Mouse (Mus musculus) MEL (cell line): ENCODE data around the gene Fstl3. TPM values are rescaled to one million over a fixed set of nuclear protein-coding genes. Genes with fewer than 3 reads are reported as not detected.

ENCODE experiments used
- DNase-seq: peaks from one replicate; pipeline ENCODE4 v3.0.0; 2011; ENCODE audit warnings: low read depth, low spot score
- H3K27ac ChIP-seq: 2 replicates; pipeline ENCODE4 v1.5.1; 2012; ENCODE audit warnings: low read depth, mild to moderate bottlenecking, control low read depth, low read length, moderate library complexity; ENCODE audit not compliant: control insufficient read depth
- H3K27me3 ChIP-seq, 2 experiments: fragments of 150-350 bp in 1 of 2; sonication (generic) in 1 of 2; 2 replicates each; pipeline ENCODE4 v1.6.1; 2012; ENCODE audit warnings: low read length in 2 of 2, mild to moderate bottlenecking in 2 of 2, improper control_type of control experiment in 1 of 2, moderate library complexity in 1 of 2; ENCODE audit not compliant: insufficient read depth in 2 of 2, control insufficient read depth in 1 of 2
- H3K36me3 ChIP-seq, 2 experiments: 2 replicates each; pipeline ENCODE4 v1.6.1; 2012 to 2014; ENCODE audit warnings: low read length in 2 of 2, improper control_type of control experiment in 1 of 2, inconsistent platforms in 1 of 2, mild to moderate bottlenecking in 1 of 2; ENCODE audit not compliant: insufficient read depth in 2 of 2, control insufficient read depth in 1 of 2
- H3K4me1 ChIP-seq, 2 experiments: fragments of 150-350 bp in 1 of 2; sonication (generic) in 1 of 2; 2 replicates each; pipeline ENCODE4 v1.6.1; 2012; ENCODE audit warnings: low read length in 2 of 2, improper control_type of control experiment in 1 of 2, mild to moderate bottlenecking in 1 of 2; ENCODE audit not compliant: insufficient read depth in 2 of 2, control insufficient read depth in 1 of 2
- H3K4me3 ChIP-seq, 2 experiments: fragments of 150-350 bp in 1 of 2; sonication (generic) in 1 of 2; 2 replicates each; pipeline ENCODE4 v1.5.1; 2012; ENCODE audit warnings: low read depth in 2 of 2, low read length in 2 of 2, mild to moderate bottlenecking in 2 of 2, moderate library complexity in 2 of 2, control low read depth in 1 of 2, improper control_type of control experiment in 1 of 2; ENCODE audit not compliant: control insufficient read depth in 1 of 2, insufficient read depth in 1 of 2
- H3K79me2 ChIP-seq: 2 replicates; pipeline ENCODE4 v1.6.1; 2012; ENCODE audit warnings: mild to moderate bottlenecking, low read length, moderate library complexity; ENCODE audit not compliant: control insufficient read depth, poor library complexity, insufficient read depth
- H3K9ac ChIP-seq: 2 replicates; pipeline ENCODE4 v1.6.1; 2012; ENCODE audit warnings: low read depth, mild to moderate bottlenecking, control low read depth, low read length, moderate library complexity; ENCODE audit not compliant: control insufficient read depth, poor library complexity, severe bottlenecking
- H3K9me3 ChIP-seq: fragments of 150-350 bp; sonication (generic); replicated peaks from 2 replicates; pipeline ENCODE4 v1.6.1; 2012; ENCODE audit warnings: mild to moderate bottlenecking, low read length, improper control_type of control experiment, moderate library complexity; ENCODE audit not compliant: insufficient read depth
- E2F4 ChIP-seq: IDR thresholded peaks from 2 replicates; pipeline ENCODE4 v1.6.1; 2011; ENCODE audit warnings: low read depth, low read length, improper control_type of control experiment, borderline replicate concordance
- EP300 ChIP-seq, 2 experiments: IDR thresholded peaks; 2 replicates each; pipeline ENCODE4 v1.6.1; 2011; ENCODE audit warnings: improper control_type of control experiment in 2 of 2, low read length in 2 of 2, low read depth in 1 of 2, mild to moderate bottlenecking in 1 of 2
- HCFC1 ChIP-seq: IDR thresholded peaks from 2 replicates; pipeline ENCODE4 v1.6.1; 2012; ENCODE audit warnings: low read depth, mild to moderate bottlenecking, inconsistent platforms, low read length, improper control_type of control experiment, moderate library complexity
- MAX ChIP-seq: IDR thresholded peaks from 2 replicates; pipeline ENCODE4 v1.6.1; 2011; ENCODE audit warnings: low read length, improper control_type of control experiment
- MXI1 ChIP-seq: IDR thresholded peaks from 2 replicates; pipeline ENCODE4 v1.6.1; 2011; ENCODE audit warnings: mild to moderate bottlenecking, low read depth, low read length, improper control_type of control experiment
- MYB ChIP-seq: IDR thresholded peaks from 2 replicates; pipeline ENCODE4 v1.6.1; 2011; ENCODE audit warnings: mild to moderate bottlenecking, low read depth, low read length, improper control_type of control experiment
- NELFE ChIP-seq: IDR thresholded peaks from 2 replicates; pipeline ENCODE4 v1.6.1; 2011; ENCODE audit warnings: low read depth, low read length, improper control_type of control experiment
- NRF1 ChIP-seq: IDR thresholded peaks from 2 replicates; pipeline ENCODE4 v1.6.1; 2014; ENCODE audit warnings: low read depth, mild to moderate bottlenecking, inconsistent platforms, low read length, improper control_type of control experiment, moderate library complexity; ENCODE audit not compliant: poor library complexity, insufficient read depth, severe bottlenecking
- POLR2AphosphoS2 ChIP-seq: IDR thresholded peaks from 2 replicates; pipeline ENCODE4 v1.6.1; 2011; ENCODE audit warnings: low read length, improper control_type of control experiment
- RAD21 ChIP-seq: IDR thresholded peaks from 2 replicates; pipeline ENCODE4 v1.6.1; 2011; ENCODE audit warnings: mild to moderate bottlenecking, low read depth, low read length, improper control_type of control experiment
- SIN3A ChIP-seq: IDR thresholded peaks from 2 replicates; pipeline ENCODE4 v1.6.1; 2012; ENCODE audit warnings: low read length, improper control_type of control experiment, inconsistent platforms
- SMC3 ChIP-seq: IDR thresholded peaks from 2 replicates; pipeline ENCODE4 v1.6.1; 2011; ENCODE audit warnings: low read depth, low read length, improper control_type of control experiment
- TAL1 ChIP-seq: IDR thresholded peaks from 2 replicates; pipeline ENCODE4 v1.6.1; 2012; ENCODE audit warnings: mild to moderate bottlenecking, inconsistent platforms, low read length, moderate library complexity, mixed read lengths
- TBP ChIP-seq: IDR thresholded peaks from 2 replicates; pipeline ENCODE4 v1.8.0; 2011; ENCODE audit warnings: low read depth, low read length, improper control_type of control experiment
- TCF12 ChIP-seq: IDR thresholded peaks from 2 replicates; pipeline ENCODE4 v1.6.1; 2014; ENCODE audit warnings: low read depth, mild to moderate bottlenecking, inconsistent platforms, low read length, improper control_type of control experiment, moderate library complexity
- ZMIZ1 ChIP-seq: IDR thresholded peaks from 2 replicates; pipeline ENCODE4 v1.6.1; 2012; ENCODE audit warnings: low read depth, mild to moderate bottlenecking, inconsistent platforms, low read length, improper control_type of control experiment, moderate library complexity
- ZNF384 ChIP-seq: IDR thresholded peaks from 2 replicates; pipeline ENCODE4 v1.6.1; 2012; ENCODE audit warnings: low read depth, mild to moderate bottlenecking, inconsistent platforms, low read length, improper control_type of control experiment
- polyA plus RNA-seq, 2 experiments: library from polyadenylated mRNA; stranded (reverse) in 1 of 2; unstranded in 1 of 2; fragments of >175 nt in 1 of 2; fragments of >200 nt in 1 of 2; gene quantifications; 2 replicates each; pipeline versions ENCODE4 v1.2.1 to v1.2.4; 2012; ENCODE audit warnings: low replicate concordance in 2 of 2, low read depth in 1 of 2; ENCODE audit not compliant: insufficient read length in 2 of 2, insufficient read depth in 1 of 2, missing spikeins in 1 of 2
- total RNA-seq: library from RNA; depleted of rRNA; stranded (reverse); fragments of 300-350 nt; gene quantifications from 2 replicates; pipeline ENCODE4 v1.2.3, GENCODE M21; 2012

Fstl3 gene
- total and polyA plus RNA-seq, 3 experiments: 4.3 to 7.1 TPM; not detected in 1

GRCm38 (mm10) chr10:79806331-79806730 is 29.3 kb downstream of the Fstl3 start:
- Histone ChIP-seq H3K27me3 (no peaks in the 10 kb centered on the region), H3K9me3 (no peaks in the 10 kb centered on the region), H3K27ac (no peak overlapping the region), H3K4me1 (peaks cover 5 to 13% of the 10 kb centered on the region in 2 experiments; a peak in 3 of 4 replicates), H3K4me3 (no peak overlapping the region)
- no peak for DNase-seq
- no peak for TF ChIP-seq MYB
- TF ChIP-seq NRF1: no peak
- no peak for TF ChIP-seq TBP
- TF ChIP-seq E2F4: no peak
- TF ChIP-seq ZMIZ1: no peak
- no peak for TF ChIP-seq HCFC1
- no peak for TF ChIP-seq EP300 (IDR thresholded peaks at IDR 0.05; ENCODE audit: low read depth in 1 of 2, low read length in 2 of 2)
- no peak for TF ChIP-seq SIN3A
- TF ChIP-seq, all 39 proteins: peak for 0
- Histone ChIP-seq H3K36me3 (peaks cover 0 to 14% of the 10 kb centered on the region in 2 experiments; a peak in 2 of 4 replicates), H3K79me2 (no peaks in the 10 kb centered on the region), H3K9ac (no peak overlapping the region)

- H3K9ac ChIP-seq: no peak overlapping the region
- H3K4me3 ChIP-seq: no peak overlapping the region
- H3K4me1 ChIP-seq: peaks cover 5 to 10% of the 10 kb centered on the region in 2 experiments; a peak in 3 of 4 replicates
- no peaks in the 10 kb centered on the region for H3K9me3 ChIP-seq
- TF ChIP-seq POLR2AphosphoS2: no peak
- no peak for TF ChIP-seq ZNF384
- TF ChIP-seq NELFE: no peak
- TF ChIP-seq RAD21: no peak
- TF ChIP-seq TAL1: no peak
- TF ChIP-seq E2F4: no peak
- no peak for TF ChIP-seq TCF12
- TF ChIP-seq NRF1: no peak
- TF ChIP-seq SMC3: no peak
- TF ChIP-seq MAX: no peak
- TF ChIP-seq MXI1: no peak
- no peak overlapping the region for H3K27ac ChIP-seq
- peak; percentile 37 for DNase-seq
- peaks cover 0 to 11% of the 10 kb centered on the region in 2 experiments; a peak in 2 of 4 replicates for H3K36me3 ChIP-seq
- no peaks in the 10 kb centered on the region for H3K79me2 ChIP-seq
- H3K27me3 ChIP-seq: no peaks in the 10 kb centered on the region
Observed at GRCm38 (mm10) chr10:79806972-79807371, 29.9 kb downstream of the Fstl3 start.
